Mouse (Mus musculus) neutrophil, adult 5-6 weeks (primary cell): ENCODE data around the gene Gabrg1. TPM values are rescaled to one million over a fixed set of nuclear protein-coding genes. Genes with fewer than 3 reads are reported as not detected.

Experiments
- ATAC-seq: fragments of 151-379, 151-347 bp; 2 replicates; pipeline ENCODE4 v1.8.0; 2017; ENCODE audit warnings: mild to moderate bottlenecking, moderate TSS enrichment; ENCODE audit not compliant: insufficient number of reproducible peaks, poor library complexity, low FRiP score, severe bottlenecking; ENCODE audit errors: extremely low read depth
- total RNA-seq: library from RNA; stranded (forward); fragments of 200-1000 nt; gene quantifications from 2 replicates; pipeline ENCODE4 v1.2.3, GENCODE M21; 2017

The Gabrg1 gene
- not detected in 2 replicates for total RNA-seq

DNA sequence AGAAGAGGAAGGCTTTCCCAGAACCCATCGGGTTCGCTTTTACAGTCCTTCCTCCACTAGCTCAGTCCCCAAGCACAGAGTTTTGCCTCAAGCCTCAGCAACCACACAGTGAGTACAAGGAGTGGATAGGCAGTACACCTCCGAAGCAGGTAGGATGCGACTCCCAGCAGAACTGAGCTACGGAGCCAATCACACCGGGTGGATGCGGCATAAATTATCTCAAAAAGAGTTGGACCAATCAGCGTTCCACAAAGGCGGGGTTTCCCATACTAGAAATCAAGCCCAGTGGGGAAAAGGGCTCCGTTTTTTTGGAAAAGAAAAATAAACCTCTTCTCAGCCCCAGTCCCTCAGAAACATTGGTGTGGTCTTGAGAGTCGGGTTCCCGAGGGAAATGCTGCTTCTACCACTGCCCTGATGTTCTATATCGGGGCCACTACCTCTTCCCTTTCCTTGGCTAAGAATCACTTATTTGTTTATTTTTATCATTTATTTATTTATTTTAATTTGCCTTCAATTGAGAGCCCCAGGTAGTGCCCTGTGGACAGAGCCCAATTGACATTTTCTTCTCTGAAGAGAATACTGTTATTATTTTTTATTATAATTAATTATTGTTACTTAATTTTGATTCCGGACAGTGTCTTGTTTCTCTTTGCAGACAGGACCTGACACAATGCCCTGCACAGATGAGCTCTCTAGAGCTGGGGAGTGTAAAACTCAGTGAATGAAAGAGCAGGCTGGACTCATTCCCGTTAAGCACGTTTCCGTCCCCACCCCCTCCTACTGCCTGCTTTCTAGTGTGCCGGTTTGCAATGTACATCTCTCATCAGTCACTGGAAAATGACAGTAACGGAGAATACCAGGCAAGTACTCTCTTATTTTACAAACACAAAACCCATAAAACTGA lies at the start of gene Gabrg1:
Gene Gabrg1, minus strand, starts transcription at position 426 of the 904 bp plus-strand sequence.
- ATAC-seq: no peak

DNA sequence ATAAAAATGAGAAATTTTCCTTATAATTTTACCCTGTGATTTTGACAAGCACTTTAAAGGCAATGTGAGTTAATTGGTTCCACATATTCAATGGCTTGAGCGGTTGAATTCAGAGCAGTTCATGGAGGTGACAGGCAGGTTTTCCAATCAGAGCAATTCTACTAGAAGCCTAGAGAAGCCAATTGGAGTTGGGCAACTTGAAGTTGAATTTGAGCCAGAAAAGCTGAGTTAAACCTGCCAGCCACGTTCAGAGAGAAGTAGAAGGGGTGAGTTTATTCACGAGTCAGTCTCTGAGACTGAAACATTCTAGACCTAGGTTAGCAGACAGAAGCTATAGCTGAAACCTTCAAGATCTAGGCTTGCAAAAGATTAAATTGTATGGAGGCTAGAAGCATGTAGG lies 41.6 kb upstream of the Gabrg1 start:
- ATAC-seq: no peak

DNA sequence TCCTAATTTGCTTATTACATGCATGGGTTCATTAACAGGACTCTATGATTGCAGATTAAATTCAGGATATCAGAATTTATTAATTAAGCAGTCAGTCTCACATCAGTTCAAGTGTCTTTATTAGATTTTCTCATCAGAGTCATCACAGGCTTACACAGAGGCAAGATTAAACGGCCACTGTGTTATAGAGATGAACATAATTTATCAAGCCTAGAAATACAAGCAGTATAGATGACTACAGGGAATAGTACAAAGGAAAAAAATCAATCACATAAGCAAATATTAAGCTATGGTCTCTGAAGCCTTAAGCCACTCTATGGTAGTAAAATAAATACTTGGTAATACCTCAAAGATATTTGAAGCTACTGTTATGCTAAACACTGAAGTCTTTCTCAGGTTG lies 27.7 kb upstream of the Gabrg1 start:
- no peak for ATAC-seq

DNA sequence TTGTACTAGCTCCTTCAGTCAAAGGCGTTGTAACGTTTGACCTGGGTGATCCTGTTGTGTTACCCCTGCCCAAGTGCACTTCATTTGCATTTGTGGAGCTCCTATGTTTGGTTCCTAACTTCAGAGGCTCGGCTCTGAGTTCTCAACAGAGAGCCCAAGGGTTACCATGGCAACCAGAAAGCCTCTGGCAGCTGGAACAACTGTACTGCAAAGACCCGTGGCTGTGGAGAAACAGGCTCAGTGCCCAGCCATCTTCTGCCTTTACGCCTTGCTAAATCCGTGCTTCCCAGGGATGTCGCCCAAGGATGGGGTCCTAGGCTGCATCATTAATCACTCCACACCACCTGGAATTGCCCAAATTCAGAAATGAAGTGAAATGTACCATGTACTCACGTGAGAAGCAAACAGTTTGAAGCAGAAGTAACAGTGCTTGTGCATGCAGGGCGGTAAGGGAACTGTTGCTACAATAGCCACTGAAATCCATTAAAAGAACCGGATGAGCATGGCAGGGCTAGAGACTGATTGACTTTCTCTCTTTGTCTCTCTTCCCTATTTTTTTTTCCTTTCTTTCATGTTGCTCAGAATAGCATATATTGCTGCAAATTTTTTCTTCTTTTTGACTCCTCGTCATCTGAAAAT lies 798 bp upstream of the Gabrg1 start:
- ATAC-seq: no peak

DNA sequence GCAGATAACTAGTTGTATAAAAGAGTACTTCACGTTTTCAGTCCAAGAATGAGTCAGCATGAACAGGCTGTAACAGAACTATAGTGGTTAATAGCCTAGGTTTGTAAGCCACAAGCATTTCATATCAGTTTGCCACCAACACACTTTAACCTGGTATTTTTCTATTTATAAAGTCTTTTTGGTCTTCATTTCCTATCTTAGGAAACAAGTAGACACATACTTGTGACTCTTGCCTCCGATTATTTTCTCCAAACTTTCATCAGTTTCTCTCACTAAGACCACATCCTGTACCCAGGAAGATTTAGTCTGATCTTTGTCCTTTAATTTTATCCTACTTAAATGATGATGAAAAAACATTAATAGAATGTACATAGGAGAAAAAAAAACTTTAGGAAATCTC lies 23.7 kb downstream of the Gabrg1 start:
- ATAC-seq: no peak

DNA sequence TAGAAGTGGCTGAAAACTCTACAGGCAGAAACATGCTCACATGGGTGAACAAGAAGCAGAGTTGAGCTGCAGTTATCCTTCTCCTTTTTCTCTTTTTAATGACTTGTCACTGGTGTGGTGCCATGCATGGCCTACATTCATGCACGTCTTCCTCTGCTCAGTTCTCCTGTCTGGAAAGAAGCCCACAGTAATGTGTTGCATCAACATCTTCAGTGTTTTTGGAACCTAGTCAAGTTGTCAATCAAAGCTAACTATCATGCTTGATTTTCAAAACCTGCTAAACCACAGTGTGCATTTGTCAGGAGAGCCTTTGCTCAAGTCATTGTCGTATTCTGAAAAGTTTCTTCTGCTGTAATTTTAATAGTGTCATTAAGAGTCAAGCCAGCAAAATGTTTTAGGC lies 106.3 kb downstream of the Gabrg1 start:
- no peak for ATAC-seq

DNA sequence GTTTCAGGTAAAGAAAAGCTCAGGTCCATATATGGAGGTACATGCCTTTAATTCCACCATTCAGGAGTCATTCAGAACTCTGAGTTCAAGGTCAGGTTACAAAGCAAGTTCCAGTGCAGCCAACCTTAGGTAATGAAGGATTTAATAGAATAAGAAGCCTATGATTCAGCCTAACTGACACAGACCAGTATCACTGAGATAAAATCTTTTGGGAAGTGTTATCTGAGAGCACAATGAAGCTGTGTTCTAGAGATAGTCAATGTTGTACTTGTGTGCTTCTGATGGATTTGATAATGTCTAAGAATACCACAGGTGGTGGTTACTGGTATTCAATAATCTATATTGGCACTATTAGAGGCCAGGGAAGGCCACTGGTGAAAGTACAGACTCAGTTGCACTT lies 138.1 kb downstream of the Gabrg1 start:
- no peak for ATAC-seq
